Mouse (Mus musculus): Measurements from ENCODE around the gene Dpysl5. TPM values are rescaled to one million over a fixed set of nuclear protein-coding genes. Genes with fewer than 3 reads are reported as not detected.

Gene Dpysl5
- polyA plus RNA-seq, 1 experiment from 2014 or later: 7.3 TPM

DNA sequence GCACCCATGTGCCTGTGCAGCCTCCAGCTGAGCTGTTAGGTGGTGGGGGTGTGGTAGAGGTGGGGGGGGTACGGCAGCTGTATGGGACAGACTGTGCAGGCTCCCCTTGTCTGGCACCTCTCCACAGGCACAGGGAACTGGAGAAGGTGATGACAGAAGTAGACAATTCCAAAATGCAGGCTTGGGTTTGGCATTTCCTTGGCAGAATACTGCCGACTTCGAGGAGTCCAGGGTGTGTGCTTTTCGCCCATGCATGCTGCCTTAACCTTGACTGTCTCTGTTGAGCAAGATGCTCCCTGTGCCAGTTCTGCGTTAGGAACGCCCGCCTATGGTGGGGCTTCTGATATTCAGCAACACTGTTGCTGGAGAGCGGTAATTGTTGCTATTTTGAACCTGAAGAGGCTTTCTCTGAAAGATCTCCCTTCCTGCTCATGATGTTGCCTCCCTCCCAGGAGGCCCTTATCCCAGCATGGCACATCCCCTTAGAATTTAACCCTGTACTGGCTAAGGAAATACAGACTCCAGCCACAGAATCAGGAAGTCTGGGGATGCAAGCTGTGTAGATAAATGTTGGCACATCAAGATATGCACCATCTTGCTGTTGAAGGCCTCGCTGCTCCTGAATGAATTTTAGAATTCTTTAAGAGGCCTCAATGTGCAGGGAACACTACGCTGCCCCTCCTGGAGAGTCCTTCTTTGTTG, 26.9 kb downstream of the Dpysl5 start:
- H3K36me3 ChIP-seq (ENCODE audit: insufficient read depth): no peaks in the 10 kb centered on the region
- DNase-seq: peak; percentile 61
- H3K4me3 ChIP-seq (ENCODE audit: low read depth, low read length): no peak overlapping the region
- no peak overlapping the region for H3K9ac ChIP-seq
- no peak overlapping the region for H3K27ac ChIP-seq (ENCODE audit: low read depth)
- WGBS: 27% methylated on average over 10 of the region's 10 CpGs
- no peaks in the 10 kb centered on the region for H3K9me3 ChIP-seq (ENCODE audit: low read depth, low read length)
- H3K27me3 ChIP-seq (ENCODE audit: insufficient read depth, low read length): no peaks in the 10 kb centered on the region
- no peak for TF ChIP-seq CTCF (IDR thresholded peaks at IDR 0.05; ENCODE audit: low read depth)
- no peak; the same call in 1 of the 2 replicates for ATAC-seq (ENCODE audit: insufficient read depth)
- H3K4me2 ChIP-seq: no peak overlapping the region
- H3K4me1 ChIP-seq (ENCODE audit: insufficient read depth): peaks cover 10% of the 10 kb centered on the region; the same call in 1 of the 2 replicates

GRCm38 (mm10) chr5:30739595-30739994, 28.2 kb downstream of the Dpysl5 start:
- H3K4me3 ChIP-seq (ENCODE audit: low read depth, low read length): no peak overlapping the region
- H3K4me2 ChIP-seq: no peak overlapping the region
- no peaks in the 10 kb centered on the region for H3K36me3 ChIP-seq (ENCODE audit: insufficient read depth)
- no peak overlapping the region for H3K9ac ChIP-seq
- peaks cover 10% of the 10 kb centered on the region; the same call in 1 of the 2 replicates for H3K4me1 ChIP-seq (ENCODE audit: insufficient read depth)
- 72% methylated on average over 8 of the region's 8 CpGs for WGBS
- ATAC-seq (ENCODE audit: insufficient read depth) (no peak), DNase-seq (no peak)
- TF ChIP-seq CTCF (IDR thresholded peaks at IDR 0.05; ENCODE audit: low read depth): no peak
- no peaks in the 10 kb centered on the region for H3K9me3 ChIP-seq (ENCODE audit: low read depth, low read length)
- H3K27me3 ChIP-seq (ENCODE audit: insufficient read depth, low read length): no peaks in the 10 kb centered on the region
- H3K27ac ChIP-seq (ENCODE audit: low read depth): no peak overlapping the region

GRCm38 (mm10) chr5:30749582-30750311, 38.4 kb downstream of the Dpysl5 start:
- H3K27me3 ChIP-seq (ENCODE audit: insufficient read depth, low read length): no peaks in the 10 kb centered on the region
- ATAC-seq (ENCODE audit: insufficient read depth) (no peak), DNase-seq (peak; percentile 40)
- H3K4me1 ChIP-seq (ENCODE audit: insufficient read depth): no peaks in the 10 kb centered on the region
- WGBS: 65% methylated on average over 12 of the region's 12 CpGs
- no peak overlapping the region for H3K27ac ChIP-seq (ENCODE audit: low read depth)
- no peak overlapping the region for H3K9ac ChIP-seq
- H3K36me3 ChIP-seq (ENCODE audit: insufficient read depth): no peaks in the 10 kb centered on the region
- no peaks in the 10 kb centered on the region for H3K9me3 ChIP-seq (ENCODE audit: low read depth, low read length)
- TF ChIP-seq CTCF (IDR thresholded peaks at IDR 0.05; ENCODE audit: low read depth): no peak
- H3K4me2 ChIP-seq: no peak overlapping the region
- H3K4me3 ChIP-seq (ENCODE audit: low read depth, low read length): no peak overlapping the region

DNA sequence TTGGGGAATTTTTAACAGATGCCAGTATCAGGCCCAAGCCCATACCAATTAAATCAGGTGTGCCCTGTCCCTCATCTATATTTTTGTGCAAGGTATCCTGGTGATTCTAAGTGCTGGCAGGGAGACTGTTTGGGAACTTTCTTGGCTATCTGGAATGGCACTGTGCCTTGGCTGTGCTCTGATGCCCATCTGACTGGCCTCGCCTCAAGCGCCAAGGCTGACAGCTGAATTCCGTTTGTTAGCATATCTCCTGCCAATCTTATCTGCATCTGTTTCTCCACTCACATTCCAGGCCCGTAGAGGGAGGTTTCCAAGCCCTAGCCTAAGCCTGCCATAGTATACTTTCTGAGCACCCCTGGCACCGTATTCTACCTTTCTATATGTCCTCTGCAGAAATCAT, 39.7 kb downstream of the Dpysl5 start:
- Histone ChIP-seq H3K4me3 (ENCODE audit: low read depth, low read length) (no peak overlapping the region), H3K9me3 (ENCODE audit: low read depth, low read length) (no peaks in the 10 kb centered on the region), H3K36me3 (ENCODE audit: insufficient read depth) (no peaks in the 10 kb centered on the region), H3K4me2 (no peak overlapping the region), H3K27me3 (ENCODE audit: insufficient read depth, low read length) (no peaks in the 10 kb centered on the region), H3K4me1 (ENCODE audit: insufficient read depth) (no peaks in the 10 kb centered on the region), H3K9ac (no peak overlapping the region), H3K27ac (ENCODE audit: low read depth) (no peak overlapping the region)
- 63% methylated on average over 5 of the region's 5 CpGs for WGBS
- TF ChIP-seq CTCF (IDR thresholded peaks at IDR 0.05; ENCODE audit: low read depth): no peak
- ATAC-seq (ENCODE audit: insufficient read depth): no peak
- DNase-seq: no peak

DNA sequence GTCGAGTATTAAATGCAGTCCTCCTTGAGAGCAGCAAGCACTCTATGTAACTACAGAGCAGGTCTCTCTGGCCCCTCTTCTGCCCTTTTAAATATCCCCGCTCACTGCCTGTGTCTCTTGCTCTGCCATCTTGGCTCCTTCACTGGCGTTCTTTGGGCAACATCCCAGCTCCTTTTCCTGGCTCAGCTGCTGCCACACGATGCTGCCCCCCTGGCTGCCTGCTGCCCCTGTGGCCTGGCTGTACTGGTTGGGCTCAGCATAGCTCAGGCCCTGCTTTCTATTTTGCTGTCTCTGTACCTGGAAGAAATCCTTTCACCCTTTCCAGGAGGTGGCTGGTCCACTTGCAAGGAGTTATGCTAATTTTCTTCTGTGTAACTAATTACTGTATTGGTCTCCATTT, 41.8 kb downstream of the Dpysl5 start:
- no peak for DNase-seq
- WGBS: 82% methylated on average over 4 of the region's 4 CpGs

GRCm38 (mm10) chr5:30755215-30755614, 43.9 kb downstream of the Dpysl5 start:
- H3K9me3 ChIP-seq (ENCODE audit: low read depth, low read length): no peaks in the 10 kb centered on the region
- H3K4me3 ChIP-seq (ENCODE audit: low read depth, low read length): no peak overlapping the region
- ATAC-seq (ENCODE audit: insufficient read depth): no peak
- H3K9ac ChIP-seq: no peak overlapping the region
- 37% methylated on average over 5 of the region's 5 CpGs for WGBS
- H3K4me1 ChIP-seq (ENCODE audit: insufficient read depth): no peaks in the 10 kb centered on the region
- TF ChIP-seq CTCF (IDR thresholded peaks at IDR 0.05; ENCODE audit: low read depth): no peak
- DNase-seq: no peak
- no peaks in the 10 kb centered on the region for H3K27me3 ChIP-seq (ENCODE audit: insufficient read depth, low read length)
- no peak overlapping the region for H3K4me2 ChIP-seq
- no peaks in the 10 kb centered on the region for H3K36me3 ChIP-seq (ENCODE audit: insufficient read depth)
- no peak overlapping the region for H3K27ac ChIP-seq (ENCODE audit: low read depth)

More for the DNA sequence above, 41.8 kb downstream of the Dpysl5 start:
- H3K4me1 ChIP-seq (ENCODE audit: insufficient read depth): no peaks in the 10 kb centered on the region
- no peak overlapping the region for H3K27ac ChIP-seq (ENCODE audit: low read depth)
- TF ChIP-seq CTCF (IDR thresholded peaks at IDR 0.05; ENCODE audit: low read depth): no peak
- H3K4me2 ChIP-seq: no peak overlapping the region
- ATAC-seq (ENCODE audit: insufficient read depth): no peak
- no peak overlapping the region for H3K4me3 ChIP-seq (ENCODE audit: low read depth, low read length)
- H3K36me3 ChIP-seq (ENCODE audit: insufficient read depth): no peaks in the 10 kb centered on the region
- H3K9me3 ChIP-seq (ENCODE audit: low read depth, low read length): no peaks in the 10 kb centered on the region
- no peak overlapping the region for H3K9ac ChIP-seq
- H3K27me3 ChIP-seq (ENCODE audit: insufficient read depth, low read length): no peaks in the 10 kb centered on the region

DNA sequence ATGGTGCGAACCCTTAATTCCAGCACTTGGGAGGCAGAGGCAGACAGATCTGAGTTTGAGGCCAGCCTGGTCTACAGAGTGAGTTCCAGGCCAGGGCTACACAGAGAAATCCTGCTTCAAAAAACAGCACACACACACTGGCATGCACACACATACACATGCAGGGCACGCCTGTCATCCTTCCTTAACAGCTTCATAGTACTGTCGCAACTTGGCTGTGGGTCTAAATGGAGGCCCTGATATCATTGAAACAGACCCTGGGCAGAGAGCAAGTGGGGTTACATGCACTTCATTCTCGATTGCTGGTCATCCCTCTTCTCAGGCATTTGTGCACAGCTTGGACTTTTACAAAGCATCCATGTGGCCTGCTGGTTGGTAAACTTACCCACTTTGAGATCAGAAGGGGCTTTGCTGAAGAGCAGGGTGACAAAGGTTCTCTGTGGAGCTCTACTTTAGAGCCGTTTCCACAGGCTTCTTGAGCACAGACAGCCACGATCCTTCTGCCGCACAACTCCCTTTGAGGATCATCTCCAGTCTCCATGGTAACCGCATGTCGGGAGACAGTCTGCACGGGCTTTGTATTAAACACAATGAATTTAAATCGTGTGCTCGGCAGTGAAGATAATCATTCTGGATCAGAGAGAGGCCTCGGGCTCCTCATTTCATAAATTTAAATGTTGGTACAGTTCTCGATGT, 51.6 kb downstream of the Dpysl5 start:
- 51% methylated on average over 14 of the region's 14 CpGs for WGBS
- Histone ChIP-seq H3K27me3 (ENCODE audit: insufficient read depth, low read length) (no peaks in the 10 kb centered on the region), H3K27ac (ENCODE audit: low read depth) (no peak overlapping the region), H3K9me3 (ENCODE audit: low read depth, low read length) (no peaks in the 10 kb centered on the region), H3K9ac (no peak overlapping the region), H3K4me2 (no peak overlapping the region), H3K4me3 (ENCODE audit: low read depth, low read length) (no peak overlapping the region), H3K4me1 (ENCODE audit: insufficient read depth) (peaks cover 4% of the 10 kb centered on the region; the same call in 1 of the 2 replicates), H3K36me3 (ENCODE audit: insufficient read depth) (no peaks in the 10 kb centered on the region)
- ATAC-seq (ENCODE audit: insufficient read depth): no peak
- DNase-seq: peak; percentile 43
- TF ChIP-seq CTCF (IDR thresholded peaks at IDR 0.05; ENCODE audit: low read depth): no peak

All from lung, embryonic 14.5 days (tissue).